Mouse (Mus musculus) WW6 (cell line): ENCODE data around the gene Spen.

Experiments used
- DNase-seq: peaks from one replicate; pipeline ENCODE4 v3.0.0-alpha.2; 2013; ENCODE audit warnings: low read depth, low spot score

Gene Spen

GRCm38 (mm10) chr4:141451251-141451650, 87.1 kb downstream of the Spen start:
- DNase-seq = no peak

- DNase-seq = no peak
These were observed 92.2 kb downstream of the Spen start for GRCm38 (mm10) chr4:141446211-141446610.

- DNase-seq = no peak
These were observed 93.1 kb downstream of the Spen start for GRCm38 (mm10) chr4:141445328-141445720.

- no peak for DNase-seq
These were observed 93.7 kb downstream of the Spen start, which contains the start of gene Zbtb17 for GRCm38 (mm10) chr4:141444451-141445327. Gene Zbtb17 (plus strand): TSS chr4:141444654.

- no peak for DNase-seq
These were observed 94.6 kb downstream of the Spen start for GRCm38 (mm10) chr4:141443641-141444429.

GRCm38 (mm10) chr4:141440877-141441276, 97.5 kb downstream of the Spen start:
- no peak for DNase-seq

GRCm38 (mm10) chr4:141439083-141439803, 99.2 kb downstream of the Spen start:
- DNase-seq = no peak

- DNase-seq = no peak
These were observed 102.4 kb downstream of the Spen start, which contains the start of gene Srarp for GRCm38 (mm10) chr4:141435974-141436373. Gene Srarp (minus strand): TSS chr4:141436105.

GRCm38 (mm10) chr4:141433191-141433590, 105.2 kb downstream of the Spen start:
- no peak for DNase-seq

GRCm38 (mm10) chr4:141432666-141433065, 105.7 kb downstream of the Spen start:
- DNase-seq = no peak

- no peak for DNase-seq
These were observed 107.4 kb downstream of the Spen start for GRCm38 (mm10) chr4:141430997-141431396.

- no peak for DNase-seq
These were observed 108.5 kb downstream of the Spen start for GRCm38 (mm10) chr4:141429847-141430246.

- no peak for DNase-seq
These were observed 109.0 kb downstream of the Spen start for GRCm38 (mm10) chr4:141429381-141429780.

- DNase-seq = no peak
These were observed 110.5 kb downstream of the Spen start for GRCm38 (mm10) chr4:141427921-141428320.

- DNase-seq = no peak
These were observed 111.3 kb downstream of the Spen start for GRCm38 (mm10) chr4:141426796-141427745.

GRCm38 (mm10) chr4:141425484-141426479, 112.6 kb downstream of the Spen start:
- no peak for DNase-seq

- no peak for DNase-seq
These were observed 114.5 kb downstream of the Spen start for GRCm38 (mm10) chr4:141423691-141424431.

- no peak for DNase-seq
These were observed 115.1 kb downstream of the Spen start for GRCm38 (mm10) chr4:141423288-141423687.

- DNase-seq = no peak
These were observed 115.6 kb downstream of the Spen start for GRCm38 (mm10) chr4:141422841-141423240.
